Mouse (Mus musculus) megakaryocyte, embryonic 14.5 days (primary cell): ENCODE data around the gene Coro6.

ENCODE experiments used
- FLI1 ChIP-seq: IDR thresholded peaks from 2 replicates; pipeline ENCODE4 v1.6.1; 2012; ENCODE audit warnings: low read length, inconsistent platforms, mixed read lengths
- GATA1 ChIP-seq: IDR thresholded peaks from 3 replicates; pipeline ENCODE4 v1.6.1; 2012; ENCODE audit warnings: mixed read lengths, low read length, inconsistent platforms, borderline replicate concordance

- TF ChIP-seq GATA1 (no peak), FLI1 (no peak)
Observed at GRCm38 (mm10) chr11:77476216-77476615, 14.0 kb downstream of the Coro6 start.
